Mouse (Mus musculus) testis, adult 10 weeks (tissue): ENCODE results near the gene Vmn1r213. TPM values are rescaled to one million over a fixed set of nuclear protein-coding genes. Genes with fewer than 3 reads are reported as not detected.

Experiments used
- polyA plus RNA-seq: library from polyadenylated mRNA; stranded (reverse); fragments of 350-450 nt; fragmentation: Illumina TruSeq; extraction: RNeasy Lipid Tissue Mini Kit (QIAGEN cat#74804); gene quantifications from one replicate; pipeline ENCODE4 v1.2.3, GENCODE M21; 2014; ENCODE audit warnings: low read depth, low replicate concordance

Gene Vmn1r213
- not detected for polyA plus RNA-seq

GRCm38 (mm10) chr13:23007356-23007755, at the start of gene Vmn1r213:
Vmn1r213 (plus strand) TSS chr13:23007656.

GRCm38 (mm10) chr13:23030118-23030517, 22.7 kb downstream of the Vmn1r213 start, which contains the start of gene Vmn1r214:
Vmn1r214 (plus strand) TSS chr13:23030418.

Other genes with a start within 250 kb of the Vmn1r213 start
- not detected for gene Vmn1r208, start 230.3 kb upstream of the Vmn1r213 start, polyA plus RNA-seq
- not detected for gene Vmn1r209, start 198.0 kb upstream of the Vmn1r213 start, polyA plus RNA-seq
- not detected for gene Vmn1r210, start 176.3 kb upstream of the Vmn1r213 start, polyA plus RNA-seq
- 0.03 TPM for gene Vmn1r211, start 150.1 kb upstream of the Vmn1r213 start, polyA plus RNA-seq
- gene Vmn1r212, start 123.5 kb upstream of the Vmn1r213 start, polyA plus RNA-seq: not detected
- gene Vmn1r214, start 22.8 kb downstream of the Vmn1r213 start, polyA plus RNA-seq: not detected
- gene Vmn1r215, start 60.4 kb downstream of the Vmn1r213 start, polyA plus RNA-seq: not detected
- gene Vmn1r217, start 110.6 kb downstream of the Vmn1r213 start, polyA plus RNA-seq: not detected
- not detected for gene Vmn1r218, start 125.5 kb downstream of the Vmn1r213 start, polyA plus RNA-seq
- gene Vmn1r219, start 151.7 kb downstream of the Vmn1r213 start, polyA plus RNA-seq: not detected
- 0.11 TPM for gene Vmn1r220, start 180.3 kb downstream of the Vmn1r213 start, polyA plus RNA-seq
- gene Vmn1r221, start 206.5 kb downstream of the Vmn1r213 start, polyA plus RNA-seq: not detected
- 0.48 TPM for gene Vmn1r222, start 228.3 kb downstream of the Vmn1r213 start, polyA plus RNA-seq
- gene Vmn1r223, start 239.5 kb downstream of the Vmn1r213 start, polyA plus RNA-seq: not detected